Mouse (Mus musculus): ENCODE measurements around the gene Fuca1. TPM values are rescaled to one million over a fixed set of nuclear protein-coding genes. Genes with fewer than 3 reads are reported as not detected.
A peak's percentile ranks its signal among the peaks of the same experiment; 100 is the strongest.

Fuca1 gene
- polyA plus RNA-seq, 1 experiment, result 29.8 TPM

- Histone ChIP-seq H3K4me2 (ENCODE audit: low read depth) (no peak overlapping the region), H3ac (ENCODE audit: control insufficient read depth, insufficient read length) (no peak overlapping the region), H3K4me3 (peak overlapping the region; percentile 81), H3K36me3 (ENCODE audit: control insufficient read depth, insufficient read depth) (peaks cover 9% of the 10 kb centered on the region), H3K79me2 (ENCODE audit: control insufficient read depth, insufficient read depth) (peaks cover 14% of the 10 kb centered on the region), H3K27me3 (ENCODE audit: control insufficient read depth, insufficient read depth, insufficient read length) (no peaks in the 10 kb centered on the region)
- TF ChIP-seq MYOG (IDR thresholded peaks at IDR 0.05; ENCODE audit: control insufficient read depth in 1 of 3, insufficient read depth in 1 of 3, insufficient read length in 2 of 3, low read depth in 2 of 3), result no peak
- no peak for TF ChIP-seq MYOD1 (IDR thresholded peaks at IDR 0.05; ENCODE audit: control insufficient read depth in 1 of 3, insufficient read length in 2 of 3, low read depth in 2 of 3)
These were observed 50.0 kb downstream of the Fuca1 start for GRCm38 (mm10) chr4:135970585-135970984.

- no peaks in the 10 kb centered on the region for H3K27me3 ChIP-seq (ENCODE audit: control insufficient read depth, insufficient read depth, insufficient read length)
- peak overlapping the region; percentile 81 for H3K4me3 ChIP-seq
- H3K79me2 ChIP-seq (ENCODE audit: control insufficient read depth, insufficient read depth), result peaks cover 14% of the 10 kb centered on the region
- H3K36me3 ChIP-seq (ENCODE audit: control insufficient read depth, insufficient read depth), result peaks cover 12% of the 10 kb centered on the region
- H3K4me2 ChIP-seq (ENCODE audit: low read depth), result peak overlapping the region; percentile 78
- TF ChIP-seq TCF3 (IDR thresholded peaks at IDR 0.05; ENCODE audit: insufficient read length, low read depth) (no peak), REST (IDR thresholded peaks at IDR 0.05; ENCODE audit: insufficient read depth, insufficient read length) (no peak), POLR2AphosphoS2 (IDR thresholded peaks at IDR 0.05; ENCODE audit: insufficient read length, low read depth) (no peak), CEBPB (IDR thresholded peaks at IDR 0.05; ENCODE audit: insufficient read depth, poor library complexity, severe bottlenecking) (no peak), POLR2A (IDR thresholded peaks at IDR 0.05; ENCODE audit: insufficient read length, low read depth) (no peak), MAX (IDR thresholded peaks at IDR 0.05; ENCODE audit: low read depth) (no peak), MYOG (IDR thresholded peaks at IDR 0.05; ENCODE audit: control insufficient read depth in 1 of 3, insufficient read depth in 1 of 3, insufficient read length in 2 of 3, low read depth in 2 of 3) (no peak), SRF (IDR thresholded peaks at IDR 0.05; ENCODE audit: control insufficient read depth, insufficient read length, low read depth) (no peak), MYOD1 (IDR thresholded peaks at IDR 0.05; ENCODE audit: control insufficient read depth in 1 of 3, insufficient read length in 2 of 3, low read depth in 2 of 3) (no peak), TCF12 (IDR thresholded peaks at IDR 0.05; ENCODE audit: insufficient read depth, poor library complexity, severe bottlenecking) (no peak), E2F4 (IDR thresholded peaks at IDR 0.05; ENCODE audit: insufficient read depth) (no peak)
- peak overlapping the region; percentile 62 for H3ac ChIP-seq (ENCODE audit: control insufficient read depth, insufficient read length)
These were observed 51.4 kb downstream of the Fuca1 start for GRCm38 (mm10) chr4:135971805-135972555.

- H3K36me3 ChIP-seq (ENCODE audit: control insufficient read depth, insufficient read depth), result peaks cover 12% of the 10 kb centered on the region
- TF ChIP-seq TCF12 (IDR thresholded peaks at IDR 0.05; ENCODE audit: insufficient read depth, poor library complexity, severe bottlenecking), result no peak
- TF ChIP-seq E2F4 (IDR thresholded peaks at IDR 0.05; ENCODE audit: insufficient read depth), result no peak
- TF ChIP-seq CEBPB (IDR thresholded peaks at IDR 0.05; ENCODE audit: insufficient read depth, poor library complexity, severe bottlenecking), result no peak
- no peak for TF ChIP-seq TCF3 (IDR thresholded peaks at IDR 0.05; ENCODE audit: insufficient read length, low read depth)
- no peak for TF ChIP-seq MYOG (IDR thresholded peaks at IDR 0.05; ENCODE audit: control insufficient read depth in 1 of 3, insufficient read depth in 1 of 3, insufficient read length in 2 of 3, low read depth in 2 of 3)
- no peak for TF ChIP-seq REST (IDR thresholded peaks at IDR 0.05; ENCODE audit: insufficient read depth, insufficient read length)
- TF ChIP-seq SRF (IDR thresholded peaks at IDR 0.05; ENCODE audit: control insufficient read depth, insufficient read length, low read depth), result no peak
- no peak for TF ChIP-seq MYOD1 (IDR thresholded peaks at IDR 0.05; ENCODE audit: control insufficient read depth in 1 of 3, insufficient read length in 2 of 3, low read depth in 2 of 3)
- peak; percentile 76 for TF ChIP-seq POLR2AphosphoS2 (IDR thresholded peaks at IDR 0.05; ENCODE audit: insufficient read length, low read depth)
- TF ChIP-seq POLR2A (IDR thresholded peaks at IDR 0.05; ENCODE audit: insufficient read length, low read depth), result peak; percentile 92
These were observed 52.0 kb downstream of the Fuca1 start, which contains the start of gene Lypla2 for GRCm38 (mm10) chr4:135972556-135972906. Gene Lypla2, minus strand, starts transcription at chr4:135972626.

GRCm38 (mm10) chr4:135972911-135973811, 52.6 kb downstream of the Fuca1 start:
- Histone ChIP-seq H3K36me3 (ENCODE audit: control insufficient read depth, insufficient read depth) (peaks cover 12% of the 10 kb centered on the region), H3ac (ENCODE audit: control insufficient read depth, insufficient read length) (peak overlapping the region; percentile 62), H3K4me3 (peak overlapping the region; percentile 81), H3K27me3 (ENCODE audit: control insufficient read depth, insufficient read depth, insufficient read length) (no peaks in the 10 kb centered on the region), H3K79me2 (ENCODE audit: control insufficient read depth, insufficient read depth) (peaks cover 14% of the 10 kb centered on the region), H3K4me2 (ENCODE audit: low read depth) (peak overlapping the region; percentile 91)
- TF ChIP-seq SRF (IDR thresholded peaks at IDR 0.05; ENCODE audit: control insufficient read depth, insufficient read length, low read depth), result no peak
- no peak for TF ChIP-seq MYOG (IDR thresholded peaks at IDR 0.05; ENCODE audit: control insufficient read depth in 1 of 3, insufficient read depth in 1 of 3, insufficient read length in 2 of 3, low read depth in 2 of 3)
- TF ChIP-seq MYOD1 (IDR thresholded peaks at IDR 0.05; ENCODE audit: control insufficient read depth in 1 of 3, insufficient read length in 2 of 3, low read depth in 2 of 3), result no peak
- no peak for TF ChIP-seq USF1 (IDR thresholded peaks at IDR 0.05; ENCODE audit: low read depth)
- no peak for TF ChIP-seq MAX (IDR thresholded peaks at IDR 0.05; ENCODE audit: low read depth)
- TF ChIP-seq REST (IDR thresholded peaks at IDR 0.05; ENCODE audit: insufficient read depth, insufficient read length), result no peak
- TF ChIP-seq CEBPB (IDR thresholded peaks at IDR 0.05; ENCODE audit: insufficient read depth, poor library complexity, severe bottlenecking), result no peak
- TF ChIP-seq POLR2AphosphoS2 (IDR thresholded peaks at IDR 0.05; ENCODE audit: insufficient read length, low read depth), result no peak

More at GRCm38 (mm10) chr4:135972556-135972906, 52.0 kb downstream of the Fuca1 start, which contains the start of gene Lypla2:
- Histone ChIP-seq H3K4me3 (peak within 1 kb of the TSS; percentile 81), H3ac (ENCODE audit: control insufficient read depth, insufficient read length) (peak within 1 kb of the TSS; percentile 62), H3K79me2 (ENCODE audit: control insufficient read depth, insufficient read depth) (peaks cover 14% of the 10 kb centered on the region), H3K27me3 (ENCODE audit: control insufficient read depth, insufficient read depth, insufficient read length) (no peaks in the 10 kb centered on the region), H3K4me2 (ENCODE audit: low read depth) (peak within 1 kb of the TSS; percentile 91)

Data from myocyte (in vitro differentiated cells).